Mouse (Mus musculus) left cerebral cortex, adult 8-10 months (tissue): ENCODE measurements around the gene Zfp82. TPM values are rescaled to one million over a fixed set of nuclear protein-coding genes. Genes with fewer than 3 reads are reported as not detected.
A peak's percentile ranks its signal among the peaks of the same experiment; 100 is the strongest.

Experiments
- DNase-seq, 2 experiments: peaks; one replicate each; pipeline ENCODE4 v3.0.0; 2022; ENCODE audit warnings: low spot score in 2 of 2
- total RNA-seq, 4 experiments: library from RNA; stranded (reverse); gene quantifications; 2 replicates each; pipeline ENCODE4 v1.2.4; 2022

Zfp82 gene
- total RNA-seq, 4 experiments from 2014 or later: 5.7 to 6.5 (median 5.7) TPM

GRCm38 (mm10) chr7:30050882-30051548 is 21.7 kb downstream of the Zfp82 start, which contains the start of gene Zfp14:
Gene Zfp14 (minus strand): TSS chr7:30051380.
- DNase-seq: peak; percentile 85

- no peak for DNase-seq
Observed at GRCm38 (mm10) chr7:30048126-30048525, 24.6 kb downstream of the Zfp82 start.

GRCm38 (mm10) chr7:30044354-30044753 is 28.3 kb downstream of the Zfp82 start:
- no peak for DNase-seq

- no peak for DNase-seq
Observed at GRCm38 (mm10) chr7:30034331-30034730, 38.4 kb downstream of the Zfp82 start.

- no peak for DNase-seq
Observed at GRCm38 (mm10) chr7:30031379-30031778, 41.3 kb downstream of the Zfp82 start.

- DNase-seq: no peak
Observed at GRCm38 (mm10) chr7:30030677-30031076, 42.0 kb downstream of the Zfp82 start.

- DNase-seq: no peak
Observed at GRCm38 (mm10) chr7:30028572-30028971, 44.1 kb downstream of the Zfp82 start.

GRCm38 (mm10) chr7:30027331-30027730 is 45.4 kb downstream of the Zfp82 start:
- no peak for DNase-seq

- no peak for DNase-seq
Observed at GRCm38 (mm10) chr7:30025358-30025757, 47.3 kb downstream of the Zfp82 start.

GRCm38 (mm10) chr7:30023800-30024199 is 48.9 kb downstream of the Zfp82 start:
- no peak for DNase-seq

- DNase-seq: no peak
Observed at GRCm38 (mm10) chr7:30023324-30023723, 49.4 kb downstream of the Zfp82 start.

- no peak for DNase-seq
Observed at GRCm38 (mm10) chr7:30019543-30019942, 53.2 kb downstream of the Zfp82 start.

- no peak for DNase-seq
Observed at GRCm38 (mm10) chr7:30017226-30017625, 55.5 kb downstream of the Zfp82 start.

- no peak for DNase-seq
Observed at GRCm38 (mm10) chr7:30012956-30013363, 59.7 kb downstream of the Zfp82 start.

- DNase-seq: no peak
Observed at GRCm38 (mm10) chr7:30010551-30011195, 62.0 kb downstream of the Zfp82 start.

- DNase-seq: peak in 1 of 2 experiments; percentile 56
Observed at GRCm38 (mm10) chr7:30009321-30010085, 63.2 kb downstream of the Zfp82 start.

GRCm38 (mm10) chr7:30008020-30008690 is 64.5 kb downstream of the Zfp82 start:
- DNase-seq: no peak

- DNase-seq: no peak
Observed at GRCm38 (mm10) chr7:30007601-30008000, 65.1 kb downstream of the Zfp82 start.
